Mouse (Mus musculus): Measurements from ENCODE around the gene Tgm1.

GRCm38 (mm10) chr14:55722438-55722945, 8.8 kb upstream of the Tgm1 start:
- TF ChIP-seq CTCF (IDR thresholded peaks at IDR 0.05; ENCODE audit: control insufficient read depth, insufficient read depth, insufficient replicate concordance, low read depth, low read length) (no peak), POLR2A (IDR thresholded peaks at IDR 0.05; ENCODE audit: control insufficient read depth, low read depth, low read length) (no peak)
